Mouse (Mus musculus) kidney, adult 18-20 months (tissue): ENCODE data around the gene Slc25a42.

Experiments
- DNase-seq: peaks from one replicate; pipeline ENCODE4 v3.0.0; 2021

Slc25a42 gene

DNA sequence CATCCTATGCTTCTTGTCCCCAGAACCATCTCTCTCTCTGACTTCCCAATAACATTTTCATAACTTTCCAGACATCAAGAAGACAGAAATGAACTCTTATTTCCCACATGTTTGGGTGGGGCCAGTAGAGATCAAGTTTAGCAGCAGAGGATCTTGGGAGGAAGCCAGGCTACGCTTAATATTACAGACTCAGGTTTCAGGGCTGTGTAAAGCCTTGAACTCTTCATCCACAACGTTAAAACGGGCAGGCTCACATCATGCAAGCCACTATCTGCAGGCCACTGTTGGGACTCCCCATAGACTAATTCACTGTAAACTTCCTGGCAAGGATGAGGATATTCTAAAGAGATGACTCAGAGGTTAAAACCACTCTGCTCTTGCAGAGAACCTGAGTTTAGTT lies 2.3 kb upstream of the Slc25a42 start:
- no peak for DNase-seq

DNA sequence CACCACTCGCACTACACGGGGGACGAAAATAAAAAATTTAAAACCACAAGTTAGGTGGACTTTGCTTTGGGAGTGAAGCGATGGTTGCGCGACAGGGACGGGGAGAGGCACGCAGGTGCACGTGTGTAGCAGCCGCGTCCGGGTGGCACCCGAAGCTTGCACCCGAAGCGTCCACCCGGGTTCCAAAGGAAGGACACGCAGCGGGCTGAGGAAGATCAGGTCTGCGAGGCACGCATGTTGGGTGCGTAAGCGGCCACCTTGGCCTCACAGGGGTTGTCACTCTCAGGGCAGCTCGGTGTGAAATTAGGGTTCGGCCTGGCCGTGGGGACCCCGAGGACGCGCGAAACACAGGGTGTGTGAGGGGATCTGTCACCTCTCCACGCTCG lies 386 bp downstream of the Slc25a42 start:
- no peak for DNase-seq

DNA sequence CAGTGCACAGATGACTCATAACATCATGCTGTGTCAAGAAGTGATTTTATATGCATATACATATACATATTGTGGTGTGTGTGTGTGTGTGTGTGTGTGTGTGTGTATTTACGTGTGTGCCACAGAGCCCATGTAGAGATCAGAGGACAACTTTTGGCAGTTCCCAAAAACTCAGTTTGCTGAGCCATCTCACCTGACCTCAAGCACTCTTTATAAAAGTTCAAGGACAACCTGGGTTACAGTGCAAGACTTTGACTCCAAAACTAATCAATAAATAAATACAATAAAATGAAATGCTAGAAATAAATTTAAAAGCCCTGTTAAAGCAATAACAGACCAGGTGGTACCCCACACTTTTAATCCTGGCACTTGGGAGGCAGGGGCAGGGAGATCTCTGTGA lies 830 bp downstream of the Slc25a42 start:
- DNase-seq: peak; percentile 3

DNA sequence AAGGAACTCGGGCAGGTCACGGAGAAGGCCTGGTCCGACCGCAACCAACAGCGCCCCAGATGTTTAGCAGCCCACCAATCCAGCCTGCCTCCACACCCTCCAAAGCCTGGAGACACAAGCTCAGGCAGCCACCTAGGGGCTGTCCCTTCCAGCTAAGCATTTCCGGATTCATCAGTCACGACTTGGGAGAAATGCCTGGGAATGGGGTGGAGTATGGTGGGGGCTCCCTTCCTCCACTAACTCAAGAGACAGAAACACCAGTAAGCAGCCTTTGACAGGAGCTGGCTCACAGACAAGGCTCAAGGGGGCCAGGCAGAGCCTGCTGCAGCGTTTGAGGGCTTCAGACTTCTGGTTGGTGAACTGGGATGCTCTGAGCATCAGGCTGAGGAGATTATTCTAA lies 1.6 kb downstream of the Slc25a42 start:
- peak; percentile 40 for DNase-seq

DNA sequence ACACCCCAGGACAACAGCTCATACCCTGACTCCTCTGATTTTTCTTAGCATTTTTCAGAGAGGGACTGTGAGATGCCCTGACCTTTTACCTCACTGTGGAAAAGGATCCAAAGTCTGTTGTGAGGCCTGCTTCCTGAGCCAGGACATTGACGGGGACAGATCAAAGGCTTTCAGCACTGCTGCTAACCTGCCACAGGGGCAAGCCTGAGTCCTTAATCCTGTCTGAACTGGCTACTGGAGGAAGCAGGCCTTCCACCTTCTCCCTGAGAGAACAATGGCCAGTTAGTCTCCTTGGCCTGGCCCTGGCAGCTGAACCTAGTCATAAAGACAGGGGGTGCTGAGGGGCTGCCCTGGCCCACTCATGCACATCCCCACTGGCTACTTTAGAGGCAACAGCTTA lies 4.0 kb downstream of the Slc25a42 start:
- DNase-seq: peak; percentile 53

DNA sequence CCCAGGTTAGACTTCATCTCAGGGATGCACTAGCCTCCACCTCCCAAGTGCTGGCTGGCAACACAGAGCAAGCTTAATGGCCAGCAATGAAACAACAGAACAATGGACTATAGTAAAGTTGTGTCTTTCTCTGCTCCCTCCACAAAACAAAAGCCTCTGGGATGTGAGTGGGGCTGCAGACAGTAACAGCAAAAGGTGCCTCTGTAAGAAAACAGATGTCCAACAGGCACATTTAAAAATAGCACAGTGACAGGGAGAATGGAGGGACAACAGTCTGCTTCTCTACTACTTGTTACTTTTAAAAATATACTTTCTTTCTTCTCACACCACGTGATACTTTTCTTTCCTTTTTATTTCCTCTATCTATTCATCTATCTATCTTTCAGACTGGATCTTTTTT lies 7.3 kb downstream of the Slc25a42 start:
- no peak for DNase-seq

DNA sequence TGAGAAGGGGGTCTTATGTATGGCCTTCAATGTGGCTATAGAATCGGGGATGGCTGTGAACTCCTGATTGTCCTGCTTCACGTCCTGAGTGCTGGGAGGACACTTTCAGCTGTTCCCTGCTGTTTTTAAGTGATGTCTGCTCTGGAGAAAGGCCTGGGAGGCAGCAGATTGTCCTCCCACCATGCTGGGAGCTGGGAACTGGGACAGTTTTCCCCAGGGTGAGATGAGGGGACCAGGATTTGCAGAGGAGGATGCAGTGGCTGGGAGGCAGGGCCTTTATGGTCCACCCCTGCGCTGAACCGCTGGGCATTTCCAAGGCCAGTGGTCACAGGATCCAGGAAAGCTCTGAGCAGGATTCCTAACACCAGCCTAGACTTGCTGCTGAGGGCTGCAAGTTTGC lies 9.0 kb downstream of the Slc25a42 start:
- DNase-seq: no peak

DNA sequence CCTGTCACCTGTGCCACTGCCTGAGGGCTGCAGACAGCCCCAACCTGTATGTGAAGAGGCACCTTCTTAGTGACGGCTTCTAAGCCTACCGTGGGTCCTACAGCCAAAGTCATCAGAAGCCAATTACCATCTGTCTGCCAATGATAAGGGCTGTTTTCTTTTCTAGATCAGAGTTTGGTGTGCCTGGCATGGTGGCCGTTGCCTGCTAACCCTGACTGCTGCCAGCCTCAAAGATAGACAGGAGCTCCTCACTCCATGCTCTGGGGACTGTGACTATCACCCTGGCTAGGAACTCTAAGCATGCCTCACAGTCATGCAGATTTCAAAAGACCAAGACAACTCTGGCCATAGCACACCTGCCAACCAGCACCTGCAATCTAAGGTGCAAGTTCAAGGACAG lies 10.7 kb downstream of the Slc25a42 start:
- no peak for DNase-seq

DNA sequence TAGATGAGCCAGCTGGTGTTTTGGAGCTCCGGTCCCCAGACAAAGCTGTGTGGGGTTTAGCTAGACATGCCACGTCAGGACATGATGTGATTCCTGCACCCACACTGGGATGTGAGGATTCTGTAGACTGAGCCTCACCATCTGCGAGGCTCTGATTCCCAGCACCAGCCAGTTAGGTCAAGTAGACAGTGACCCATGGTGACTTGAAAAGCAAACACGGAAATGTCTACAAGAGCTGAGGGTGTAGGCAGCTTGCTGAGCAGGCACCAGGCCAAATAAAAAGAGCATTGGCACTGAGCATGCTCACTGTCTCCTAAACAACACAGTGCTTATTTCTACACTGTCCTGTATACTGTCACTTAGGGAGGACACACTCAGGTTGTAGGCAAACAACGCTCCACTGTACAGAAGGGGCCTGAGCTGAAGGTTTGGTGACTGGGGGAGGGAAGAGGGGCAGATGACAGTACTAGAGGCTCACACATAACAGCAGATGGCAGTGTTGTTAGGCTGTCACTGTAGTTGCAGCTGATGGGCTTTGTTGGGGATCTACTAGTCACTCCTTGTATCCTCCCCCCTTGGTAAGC lies 11.9 kb downstream of the Slc25a42 start:
- peak; percentile 57 for DNase-seq

DNA sequence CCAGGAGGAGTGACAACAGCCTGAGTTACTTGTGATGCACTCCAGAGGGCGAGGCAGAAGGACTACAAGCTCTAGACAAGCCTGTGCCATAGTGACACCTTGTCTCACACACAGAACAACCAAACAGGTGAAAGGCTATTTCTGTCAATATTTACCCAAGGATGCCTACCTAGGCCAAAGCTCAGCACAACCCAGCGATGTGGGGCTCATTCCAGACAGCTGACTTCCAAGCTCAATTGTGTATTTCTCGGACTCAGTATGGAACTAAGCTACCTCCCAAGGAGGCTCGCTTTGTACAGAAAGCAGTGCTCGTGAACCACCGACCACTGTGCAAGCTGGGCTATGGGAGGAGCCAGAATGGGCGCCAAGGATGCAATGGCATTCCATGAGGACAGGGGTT lies 14.5 kb downstream of the Slc25a42 start:
- DNase-seq: peak; percentile 49

DNA sequence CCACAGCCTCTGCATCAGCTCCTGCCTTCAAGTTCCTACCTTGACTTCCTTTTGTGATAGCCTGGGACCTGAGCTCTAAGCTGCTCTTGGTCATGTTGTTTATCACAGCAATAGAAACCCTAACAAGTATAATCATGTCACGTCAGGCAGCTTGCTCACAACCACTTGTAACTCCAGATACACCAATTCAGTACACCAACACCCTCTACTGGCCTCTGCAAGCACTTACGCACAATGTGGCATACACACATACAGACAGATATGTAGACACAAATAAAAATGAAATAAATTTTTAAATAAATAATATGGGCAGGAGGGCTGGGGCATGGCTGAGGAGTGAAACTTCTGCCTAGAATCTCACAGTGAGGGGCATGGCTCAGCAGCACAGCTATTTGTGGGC lies 16.3 kb downstream of the Slc25a42 start:
- DNase-seq: no peak

DNA sequence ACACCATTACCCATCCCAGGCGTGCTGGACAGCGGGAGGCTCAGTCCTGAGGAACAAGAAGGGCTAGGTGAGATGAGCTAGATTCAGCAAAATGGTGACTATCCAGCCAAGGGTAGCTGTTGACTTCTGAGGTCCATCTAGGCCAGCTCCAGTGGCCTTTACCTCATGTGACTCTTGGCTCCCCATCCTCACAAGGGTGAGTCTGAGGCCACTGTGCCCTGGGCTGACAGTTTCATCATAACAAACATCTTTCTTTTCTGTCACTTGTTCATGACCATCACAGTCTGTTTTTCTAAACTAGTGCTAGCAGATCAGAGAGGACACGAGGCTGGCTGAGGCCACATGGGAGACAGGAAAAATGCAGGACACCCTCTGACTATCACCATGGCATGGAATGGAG lies 17.9 kb downstream of the Slc25a42 start:
- DNase-seq: no peak

DNA sequence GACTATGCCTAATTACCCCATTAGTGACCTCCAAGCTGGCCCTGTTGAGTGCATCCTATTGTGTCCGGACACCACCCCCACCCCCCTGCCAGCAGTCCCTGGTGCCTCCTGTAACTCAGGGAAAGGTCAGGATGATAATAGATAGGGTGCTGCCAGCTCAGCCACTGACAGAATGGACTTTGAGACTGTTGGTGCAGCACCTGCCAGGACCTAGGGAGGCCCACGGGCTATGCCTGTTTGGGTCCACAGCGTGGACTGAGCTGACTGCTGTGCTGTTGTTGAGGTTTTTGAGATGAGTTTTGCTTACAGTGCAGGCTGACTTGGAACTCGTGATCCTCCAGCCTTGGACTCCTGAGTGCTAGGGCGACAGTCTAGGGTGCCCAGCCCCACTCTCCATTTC lies 18.9 kb downstream of the Slc25a42 start:
- DNase-seq: peak; percentile 68

DNA sequence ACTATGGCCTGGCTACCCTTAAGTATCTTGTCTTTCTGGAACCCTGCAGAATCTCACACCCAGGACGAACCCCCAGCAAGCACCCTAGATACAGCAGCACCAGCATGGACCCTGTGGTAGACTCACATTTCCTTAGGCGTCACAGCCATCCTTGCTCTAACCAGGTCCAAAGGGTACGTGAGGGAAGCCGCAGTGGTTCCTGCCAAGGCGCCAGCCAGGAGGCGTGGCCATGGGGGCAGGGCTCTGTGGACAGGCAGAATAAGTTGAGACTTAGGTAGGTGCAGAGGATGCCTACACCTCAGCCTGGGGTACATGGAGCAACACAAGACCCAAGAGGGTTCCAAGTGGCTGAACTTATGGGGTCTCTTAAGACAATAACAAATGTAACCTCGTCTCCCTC lies 23.4 kb downstream of the Slc25a42 start:
- DNase-seq: peak; percentile 88

DNA sequence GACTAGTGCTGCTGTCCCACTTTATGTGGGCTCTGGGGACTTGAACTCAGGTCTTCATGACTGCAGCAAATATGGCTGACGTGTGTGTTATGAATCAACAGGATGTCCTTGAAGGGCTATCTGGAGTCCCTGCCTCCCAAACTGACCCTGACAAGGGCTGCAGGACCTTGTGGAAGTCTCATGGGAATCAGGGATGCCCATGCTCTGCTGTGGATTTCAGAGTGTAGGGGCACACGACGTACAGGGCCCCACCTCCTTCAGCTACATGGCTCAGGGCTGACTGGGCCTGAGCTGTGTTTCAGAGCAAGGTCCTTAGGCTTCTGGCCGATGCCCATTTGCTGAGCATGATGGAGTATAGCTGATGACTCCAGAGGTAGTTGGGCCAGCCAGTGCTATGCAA lies 28.9 kb downstream of the Slc25a42 start:
- no peak for DNase-seq

DNA sequence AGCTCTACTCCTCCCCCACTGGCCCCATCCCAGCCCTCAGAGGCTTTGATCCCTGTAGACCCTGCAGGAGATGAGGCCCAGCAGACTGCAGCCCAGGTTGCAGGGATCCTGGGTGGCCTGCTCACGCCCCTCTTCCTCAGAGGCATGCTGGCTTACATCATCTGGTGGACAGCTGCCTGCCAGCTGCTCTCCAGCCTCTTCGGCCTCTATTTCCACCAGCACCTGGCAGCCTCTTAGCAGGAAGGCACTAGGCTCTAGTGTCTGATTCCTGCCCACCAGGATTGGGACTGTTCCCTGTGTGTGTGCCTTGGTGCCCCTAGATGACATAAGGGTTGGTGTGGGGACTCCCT lies 30.2 kb downstream of the Slc25a42 start:
- DNase-seq: no peak

DNA sequence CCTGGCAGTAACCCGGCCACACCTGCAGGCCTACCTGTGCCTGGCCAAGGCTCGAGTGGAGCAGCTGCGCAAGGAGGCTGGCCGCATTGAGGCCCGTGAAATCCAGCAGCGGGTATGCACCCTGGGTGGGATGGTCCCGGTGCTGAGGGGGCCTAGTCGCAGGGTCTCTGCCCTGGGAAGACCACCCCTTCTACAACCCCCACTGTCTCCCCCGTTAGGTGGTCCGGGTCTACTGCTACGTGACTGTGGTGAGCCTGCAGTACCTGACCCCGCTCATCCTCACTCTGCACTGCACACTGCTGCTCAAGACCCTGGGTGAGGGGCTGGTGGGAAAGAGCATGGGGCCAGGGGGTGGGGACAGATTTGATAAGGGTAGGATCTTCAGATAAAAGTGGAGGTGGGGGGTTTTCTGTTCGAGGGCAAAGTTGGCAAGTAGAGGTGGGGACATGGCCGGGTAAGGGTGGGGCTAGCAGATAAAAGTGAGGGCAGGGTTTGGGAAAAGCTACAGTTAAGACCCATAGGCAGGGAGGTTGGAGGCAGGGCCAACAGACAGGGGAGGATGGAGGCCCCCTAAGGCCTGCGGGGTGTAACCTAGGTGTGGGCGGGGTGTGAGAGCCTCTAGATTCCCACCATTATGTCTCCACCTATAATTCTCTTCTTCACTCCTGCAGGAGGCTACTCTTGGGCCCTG lies 30.7 kb downstream of the Slc25a42 start:
- no peak for DNase-seq

DNA sequence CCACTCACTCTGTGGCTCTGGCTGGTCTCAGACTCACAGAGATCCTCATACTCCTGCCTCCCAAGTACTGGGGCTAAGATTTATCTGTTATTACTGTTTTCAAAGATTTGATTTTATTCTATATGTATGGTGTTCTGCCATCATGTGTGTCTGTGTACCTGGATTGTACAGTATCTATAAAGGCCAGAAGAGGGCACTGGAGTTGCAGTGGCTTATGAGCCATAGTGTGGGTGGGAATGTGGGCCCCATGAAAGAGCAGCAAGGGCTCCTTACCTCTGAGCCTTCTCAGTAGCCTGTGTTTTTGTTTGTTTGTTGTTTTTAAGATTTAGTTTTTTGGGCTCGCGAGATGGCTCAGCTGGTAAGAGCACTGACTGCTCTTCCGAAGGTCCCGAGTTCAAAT lies 33.0 kb downstream of the Slc25a42 start:
- no peak for DNase-seq

DNA sequence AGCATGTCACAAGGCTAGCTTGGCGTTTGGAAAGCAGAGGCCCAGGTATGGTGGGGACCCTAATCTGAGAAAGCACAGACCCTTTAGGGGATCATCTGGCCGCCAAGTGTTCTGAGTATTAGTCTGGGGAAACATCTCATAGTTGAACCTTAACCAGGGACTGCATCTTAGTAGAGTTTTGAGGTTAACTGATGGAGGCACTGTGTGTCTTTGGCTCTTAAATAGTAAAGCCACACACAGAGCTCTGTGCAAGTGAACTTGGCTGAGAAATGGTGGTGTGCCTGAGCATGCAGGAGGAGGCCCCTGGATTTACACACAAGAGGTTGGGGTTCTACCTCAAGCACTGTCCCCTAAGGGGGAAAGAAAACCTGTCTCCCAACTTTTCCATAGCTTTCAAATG lies 33.9 kb downstream of the Slc25a42 start:
- DNase-seq: no peak

DNA sequence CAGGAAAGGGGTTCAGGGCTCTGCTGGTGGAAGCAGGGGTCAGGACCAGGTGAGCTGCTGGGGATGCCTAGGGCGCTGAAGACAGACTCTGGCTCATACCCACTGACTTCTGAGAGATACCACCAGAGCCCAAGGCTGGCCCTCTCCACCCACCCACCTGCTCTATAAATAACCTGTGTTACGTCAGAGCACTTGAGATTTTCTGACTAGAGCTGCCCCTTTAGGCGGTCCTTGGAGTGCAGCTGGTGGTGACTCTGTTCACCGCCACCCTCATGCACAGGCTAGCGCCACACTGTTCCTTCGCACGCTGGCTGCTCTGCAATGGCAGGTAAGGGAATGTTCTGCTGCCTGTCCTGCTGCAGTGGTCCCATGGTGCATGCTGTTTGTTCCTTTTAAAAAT lies 38.0 kb downstream of the Slc25a42 start:
- no peak for DNase-seq

DNA sequence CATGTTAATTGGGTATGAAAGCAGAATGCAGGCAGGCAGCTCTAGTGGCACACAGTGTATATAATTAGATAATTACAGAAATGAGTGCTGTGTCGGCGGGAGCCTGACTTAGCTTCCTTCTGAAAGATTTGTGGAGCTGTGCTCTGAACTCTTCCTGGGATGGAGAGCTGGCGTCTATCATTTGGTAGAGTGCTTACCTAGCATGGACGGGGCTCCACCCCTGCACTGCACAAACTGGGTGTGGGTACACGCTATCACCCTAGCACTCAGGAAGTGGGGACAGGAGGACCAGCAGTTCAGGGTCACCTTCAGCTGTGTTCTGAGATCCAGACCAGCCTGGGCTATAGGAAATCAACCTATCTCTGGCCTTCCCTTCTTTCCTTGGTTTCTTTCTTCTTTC lies 38.8 kb downstream of the Slc25a42 start:
- DNase-seq: no peak

DNA sequence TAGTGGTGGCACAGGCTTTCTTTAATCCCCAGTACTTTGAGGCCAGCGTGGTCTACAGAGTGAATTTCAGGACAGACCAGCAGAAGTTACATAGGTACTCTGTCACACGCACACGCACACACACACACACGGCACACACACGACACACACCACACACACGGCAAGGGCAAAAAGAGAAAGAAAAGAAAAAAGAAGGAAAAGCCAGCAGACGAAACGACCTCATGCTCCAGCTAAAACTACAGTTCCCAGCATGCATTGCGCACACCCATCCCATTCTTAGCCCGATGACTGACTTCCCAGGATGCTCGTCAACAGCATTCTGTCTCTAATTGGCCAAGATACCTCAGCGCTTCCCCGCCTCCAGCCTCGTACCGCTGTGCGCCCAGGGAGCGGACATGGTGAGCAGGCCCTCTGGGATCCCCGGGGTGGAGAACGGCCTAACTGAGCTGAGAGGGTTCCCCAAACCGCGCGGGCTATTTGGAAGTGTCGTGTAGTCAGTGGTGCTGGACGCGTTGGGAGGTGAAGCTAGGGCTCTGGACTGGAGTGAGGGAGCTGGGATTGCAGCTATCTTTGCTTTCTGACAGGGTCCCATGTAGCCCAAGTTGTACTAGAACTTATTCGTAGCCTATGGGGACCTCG lies 39.9 kb downstream of the Slc25a42 start, which contains the start of gene Tmem161a:
TSS of gene Tmem161a (plus strand) at position 314 of the 639 bp plus-strand sequence.
- peak; percentile 91 for DNase-seq

DNA sequence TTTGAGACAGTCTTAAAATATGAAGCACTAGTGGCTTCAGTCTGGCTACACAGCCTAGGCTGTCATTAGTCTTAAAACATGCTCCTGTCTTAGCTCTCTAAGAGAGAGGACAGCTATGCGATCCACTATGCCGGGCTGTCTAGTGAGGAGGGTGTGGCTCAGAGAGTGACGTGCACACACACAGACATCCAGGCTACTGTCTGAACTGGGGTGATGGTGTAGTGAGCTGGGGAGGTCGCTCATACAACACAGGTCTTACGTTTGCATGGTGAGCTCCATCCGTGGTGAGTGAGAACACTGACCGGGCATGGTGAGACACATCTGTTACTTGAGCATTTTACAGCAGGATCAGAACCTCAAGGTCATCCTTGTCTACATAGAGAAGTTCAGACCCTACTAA lies 40.9 kb downstream of the Slc25a42 start:
- no peak for DNase-seq

DNA sequence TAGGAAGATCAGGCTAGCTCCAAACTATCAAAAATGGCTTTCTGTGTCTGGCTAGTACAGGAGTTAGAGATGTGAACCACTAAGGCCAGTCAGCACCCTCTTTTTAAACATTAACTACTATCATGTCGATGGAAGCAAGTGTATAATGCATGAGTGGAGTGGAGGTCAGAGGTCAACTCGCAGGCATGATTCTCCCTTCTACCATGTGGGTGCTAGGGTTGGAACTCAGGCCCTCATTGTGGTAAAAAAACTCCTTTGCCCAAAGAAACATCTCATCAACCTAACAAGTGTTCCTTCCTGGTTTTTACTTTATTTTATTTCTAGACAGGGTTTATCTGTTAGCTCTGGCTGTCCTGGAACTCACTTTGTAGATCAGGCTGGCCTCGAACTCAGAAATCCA lies 41.4 kb downstream of the Slc25a42 start:
- peak; percentile 57 for DNase-seq

DNA sequence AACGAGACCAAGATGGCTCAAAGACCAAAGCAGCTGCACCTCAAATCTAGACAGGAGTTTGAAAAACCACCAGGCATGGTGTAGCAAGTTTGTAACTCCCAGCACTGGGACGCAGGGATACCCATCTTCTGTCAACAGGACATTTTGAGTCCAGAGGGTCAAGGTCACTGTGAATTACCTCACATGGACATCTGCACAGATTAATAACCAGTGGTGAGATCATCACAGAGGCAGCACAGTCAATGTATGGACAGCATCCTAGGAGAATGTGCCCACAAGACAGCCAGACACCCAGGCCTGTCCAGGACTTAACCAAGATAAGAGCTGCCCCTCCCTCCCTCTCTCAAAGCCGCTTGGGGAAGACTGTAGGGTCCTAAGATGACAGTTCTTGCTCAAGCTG lies 42.0 kb downstream of the Slc25a42 start:
- no peak for DNase-seq
